ENCODE assay signal across 8 mouse cellular contexts in genomic region chr17:17766481-17766880, GRCm38 (mm10).
A peak's percentile ranks its signal among the peaks of the same experiment; 100 is the strongest.
DNase-seq lines count a peak whose midpoint lies in the region; ATAC-seq and TF ChIP-seq lines count a peak whose summit lies in the region.

No protein-coding gene starts in this region.

- H3K27me3 ChIP-seq in testis, adult 2 months (ENCODE audit: control insufficient read depth, insufficient read depth, low read length) = no peaks in the 10 kb centered on the region
- H3K27me3 ChIP-seq in hindbrain, embryonic 16.5 days (replicated peaks; ENCODE audit: control insufficient read depth, insufficient read depth, low read length) = no peaks in the 10 kb centered on the region
- no peaks in the 10 kb centered on the region for H3K27me3 ChIP-seq in liver, embryonic 11.5 days (replicated peaks; ENCODE audit: control insufficient read depth, insufficient read depth, low read length)
- no peaks in the 10 kb centered on the region for H3K27me3 ChIP-seq in neural tube, embryonic 11.5 days (ENCODE audit: control insufficient read depth, insufficient read depth, low read length)

- H3K36me3 ChIP-seq in testis, adult 2 months (ENCODE audit: control insufficient read depth, insufficient read depth, low read length) = no peaks in the 10 kb centered on the region
- no peaks in the 10 kb centered on the region for H3K36me3 ChIP-seq in hindbrain, embryonic 16.5 days (ENCODE audit: control insufficient read depth, insufficient read depth, low read length)
- H3K36me3 ChIP-seq in liver, embryonic 11.5 days (ENCODE audit: control insufficient read depth, insufficient read depth, low read length) = no peaks in the 10 kb centered on the region
- H3K36me3 ChIP-seq in neural tube, embryonic 11.5 days (ENCODE audit: control insufficient read depth, insufficient read depth, low read length) = no peaks in the 10 kb centered on the region

- TF ChIP-seq CTCF in testis, adult 2 months (IDR thresholded peaks at IDR 0.05; ENCODE audit: control insufficient read depth, insufficient read depth, insufficient replicate concordance, low read depth, low read length) = peak; percentile 15; the same call in 1 of the 2 replicates

- peak; percentile 81 for ATAC-seq in hindbrain, embryonic 16.5 days
- ATAC-seq in liver, embryonic 11.5 days (replicated peaks; ENCODE audit: low FRiP score) = peak; percentile 51; the same call in 1 of the 2 replicates
- peak; percentile 68; the same call in 1 of the 2 replicates for ATAC-seq in neural tube, embryonic 11.5 days (ENCODE audit: insufficient read depth, low FRiP score, low TSS enrichment)

- H3K9me3 ChIP-seq in hindbrain, embryonic 16.5 days (ENCODE audit: control insufficient read depth, low read length) = no peaks in the 10 kb centered on the region
- H3K9me3 ChIP-seq in liver, embryonic 11.5 days (ENCODE audit: control insufficient read depth, low read length) = no peaks in the 10 kb centered on the region
- no peaks in the 10 kb centered on the region for H3K9me3 ChIP-seq in neural tube, embryonic 11.5 days (ENCODE audit: control insufficient read depth, low read length)

- no peak overlapping the region for H3K4me2 ChIP-seq in hindbrain, embryonic 16.5 days (ENCODE audit: low read length)
- H3K4me2 ChIP-seq in liver, embryonic 11.5 days = no peak overlapping the region
- H3K4me2 ChIP-seq in neural tube, embryonic 11.5 days (ENCODE audit: low read depth) = no peak overlapping the region

- H3K27ac ChIP-seq in testis, adult 2 months (ENCODE audit: control insufficient read depth, insufficient read depth, low read depth, low read length) = no peak overlapping the region
- H3K27ac ChIP-seq in hindbrain, embryonic 16.5 days (ENCODE audit: low read depth, low read length) = no peak overlapping the region
- no peak overlapping the region for H3K27ac ChIP-seq in liver, embryonic 11.5 days (ENCODE audit: low read depth, low read length)
- no peak overlapping the region for H3K27ac ChIP-seq in neural tube, embryonic 11.5 days (ENCODE audit: low read depth, low read length)

- no peak overlapping the region for H3K9ac ChIP-seq in hindbrain, embryonic 16.5 days (ENCODE audit: low read depth, low read length)
- H3K9ac ChIP-seq in liver, embryonic 11.5 days (ENCODE audit: low read depth, low read length) = no peak overlapping the region
- H3K9ac ChIP-seq in neural tube, embryonic 11.5 days (ENCODE audit: low read length) = no peak overlapping the region

- no peak overlapping the region for H3K4me3 ChIP-seq in testis, adult 2 months (ENCODE audit: control insufficient read depth, low read depth, low read length)
- H3K4me3 ChIP-seq in hindbrain, embryonic 16.5 days (ENCODE audit: low read length) = no peak overlapping the region
- no peak overlapping the region for H3K4me3 ChIP-seq in liver, embryonic 11.5 days (ENCODE audit: low read depth, low read length)
- H3K4me3 ChIP-seq in neural tube, embryonic 11.5 days (ENCODE audit: low read depth, low read length) = no peak overlapping the region

- 9% methylated on average over 3 of the region's 3 CpGs for WGBS in hindbrain, embryonic 16.5 days
- 7% methylated on average over 3 of the region's 3 CpGs for WGBS in liver, embryonic 11.5 days
- 8% methylated on average over 3 of the region's 3 CpGs for WGBS in neural tube, embryonic 11.5 days

- no peaks in the 10 kb centered on the region for H3K4me1 ChIP-seq in testis, adult 2 months (ENCODE audit: control insufficient read depth, insufficient read depth, low read length)
- no peaks in the 10 kb centered on the region for H3K4me1 ChIP-seq in hindbrain, embryonic 16.5 days (ENCODE audit: control insufficient read depth, insufficient read depth, low read depth, low read length)
- H3K4me1 ChIP-seq in liver, embryonic 11.5 days (replicated peaks; ENCODE audit: control insufficient read depth, insufficient read depth, low read length) = no peaks in the 10 kb centered on the region
- H3K4me1 ChIP-seq in neural tube, embryonic 11.5 days (ENCODE audit: control insufficient read depth, insufficient read depth, low read length) = no peaks in the 10 kb centered on the region

- TF ChIP-seq POLR2A in testis, adult 2 months (IDR thresholded peaks at IDR 0.05; ENCODE audit: control insufficient read depth, low read depth, low read length) = no peak

- DNase-seq in testis, postnatal 10 days (ENCODE audit: low spot score) = no peak
- peak; percentile 13 for DNase-seq in T-cell, adult 2 months (ENCODE audit: low spot score)
- peak; percentile 88 for DNase-seq in embryo, embryonic 10.5 days (ENCODE audit: low spot score)
- DNase-seq in liver, embryonic 11.5 days (ENCODE audit: low spot score) = no peak
- peak; percentile 40 for DNase-seq in neural tube, embryonic 11.5 days (ENCODE audit: low spot score)
- DNase-seq in gastrocnemius, adult 8-10 months (ENCODE audit: low spot score in 2 of 2) = no peak

Comparison
In these comparisons a context has a peak if more than half of its experiments do, and no peak if none do; other contexts are left out.
1. DNase-seq: peak in T-cell, adult 2 months (single experiment), embryo, embryonic 10.5 days (single experiment) and neural tube, embryonic 11.5 days (single experiment); none in testis, postnatal 10 days (single experiment), liver, embryonic 11.5 days (single experiment) and gastrocnemius, adult 8-10 months (0 of 2).
2. Peak in every context shown above with its lines, with median percentiles within 50 percentile points of each other: ATAC-seq.